Mouse (Mus musculus) heart, embryonic 14.5 days (tissue): ENCODE measurements around the gene Fmr1. TPM values are rescaled to one million over a fixed set of nuclear protein-coding genes. Genes with fewer than 3 reads are reported as not detected.

ENCODE experiments used
- ATAC-seq: fragments of 200-750 bp; cut with Nextera tagmentation; 2 replicates; pipeline ENCODE4 v1.8.0; 2017; ENCODE audit warnings: low read depth, moderate TSS enrichment; ENCODE audit not compliant: insufficient number of reproducible peaks, insufficient read depth, low FRiP score
- H3K27ac ChIP-seq, 2 experiments: fragments of 200-500 bp in 1 of 2; fragments of 300-500 bp in 1 of 2; sonication (generic) in 1 of 2; replicated peaks in 1 of 2; 2 replicates each; pipeline ENCODE4 v1.5.1; 2012 to 2014; ENCODE audit warnings: low read depth in 2 of 2, low read length in 2 of 2, control low read depth in 1 of 2, mild to moderate bottlenecking in 1 of 2, mixed read lengths in 1 of 2; ENCODE audit not compliant: control insufficient read depth in 1 of 2, insufficient read depth in 1 of 2
- H3K27me3 ChIP-seq: fragments of 300-500 bp; sonication (generic); 2 replicates; pipeline ENCODE4 v1.6.1; 2014; ENCODE audit warnings: mild to moderate bottlenecking, low read length, control low read depth; ENCODE audit not compliant: control insufficient read depth, insufficient read depth
- H3K36me3 ChIP-seq: fragments of 300-500 bp; sonication (generic); 2 replicates; pipeline ENCODE4 v1.6.1; 2014; ENCODE audit warnings: mild to moderate bottlenecking, control low read depth, low read length, mixed read lengths; ENCODE audit not compliant: control insufficient read depth, insufficient read depth
- H3K4me1 ChIP-seq, 2 experiments: fragments of 200-500 bp in 1 of 2; fragments of 300-500 bp in 1 of 2; sonication (generic) in 1 of 2; 2 replicates each; pipeline ENCODE4 v1.6.1; 2012 to 2014; ENCODE audit warnings: low read length in 2 of 2, control low read depth in 1 of 2, mixed read lengths in 1 of 2; ENCODE audit not compliant: control insufficient read depth in 2 of 2, insufficient read depth in 2 of 2
- H3K4me2 ChIP-seq: fragments of 300-500 bp; sonication (generic); 2 replicates; pipeline ENCODE4 v1.6.1; 2014; ENCODE audit warnings: mild to moderate bottlenecking, low read length
- H3K4me3 ChIP-seq, 2 experiments: fragments of 200-500 bp in 1 of 2; fragments of 300-500 bp in 1 of 2; sonication (generic) in 1 of 2; 2 replicates each; pipeline ENCODE4 v1.5.1; 2012 to 2014; ENCODE audit warnings: low read length in 2 of 2, mild to moderate bottlenecking in 2 of 2, control low read depth in 1 of 2, low read depth in 1 of 2, moderate library complexity in 1 of 2; ENCODE audit not compliant: control insufficient read depth in 1 of 2, insufficient read depth in 1 of 2
- H3K9ac ChIP-seq: fragments of 300-500 bp; sonication (generic); 2 replicates; pipeline ENCODE4 v1.6.1; 2014; ENCODE audit warnings: mild to moderate bottlenecking, low read length
- H3K9me3 ChIP-seq: fragments of 300-500 bp; sonication (generic); 2 replicates; pipeline ENCODE4 v1.6.1; 2016; ENCODE audit warnings: low read length, control low read depth; ENCODE audit not compliant: control insufficient read depth
- WGBS: fragments of 180-500 bp; shearing (Covaris S2); extraction: QIAGEN DNeasy Blood & Tissue Kit; methylation state at CpG from one replicate; pipeline ENCODE4 v1.1.7; 2014; 5-methylcytosine and 5-hydroxymethylcytosine counted together
- polyA plus RNA-seq: library from polyadenylated mRNA; unstranded; fragments of >200 nt; fragmentation: Nextera tagmentation; extraction: Ambion mirVana; gene quantifications from 2 replicates; pipeline ENCODE4 v1.2.1, GENCODE M21; 2014

Fmr1 gene
- polyA plus RNA-seq, 1 experiment from 2014 or later = 43.4 TPM

- no peaks in the 10 kb centered on the region for H3K4me1 ChIP-seq
- H3K9ac ChIP-seq = no peak overlapping the region
- H3K27me3 ChIP-seq = no peaks in the 10 kb centered on the region
- WGBS = 55% methylated on average over 1 of the region's 1 CpGs
- H3K36me3 ChIP-seq = no peaks in the 10 kb centered on the region
- H3K4me2 ChIP-seq = no peak overlapping the region
- H3K4me3 ChIP-seq = no peak overlapping the region
- no peaks in the 10 kb centered on the region for H3K9me3 ChIP-seq
- ATAC-seq = no peak
- no peak overlapping the region for H3K27ac ChIP-seq
These were observed 58.6 kb downstream of the Fmr1 start for GRCm38 (mm10) chrX:68736902-68737301.

- ATAC-seq = no peak
These were observed 61.7 kb downstream of the Fmr1 start for GRCm38 (mm10) chrX:68740088-68740487.

GRCm38 (mm10) chrX:68761606-68762005, 83.3 kb downstream of the Fmr1 start, which contains the start of gene Fmr1nb:
Fmr1nb (plus strand) TSS chrX:68761839.
- H3K27me3 ChIP-seq = no peaks in the 10 kb centered on the region
- H3K4me1 ChIP-seq = no peaks in the 10 kb centered on the region
- 77% methylated on average over 15 of the region's 15 CpGs for WGBS
- ATAC-seq = no peak
- no peak within 1 kb of the TSS for H3K27ac ChIP-seq
- H3K9me3 ChIP-seq = no peaks in the 10 kb centered on the region
- H3K4me2 ChIP-seq = no peak within 1 kb of the TSS
- no peak within 1 kb of the TSS for H3K4me3 ChIP-seq
- no peaks in the 10 kb centered on the region for H3K36me3 ChIP-seq
- H3K9ac ChIP-seq = no peak within 1 kb of the TSS

More at GRCm38 (mm10) chrX:68740088-68740487, 61.7 kb downstream of the Fmr1 start:
- Histone ChIP-seq H3K27me3 (no peaks in the 10 kb centered on the region), H3K4me2 (no peak overlapping the region), H3K9ac (no peak overlapping the region), H3K4me3 (no peak overlapping the region), H3K36me3 (no peaks in the 10 kb centered on the region), H3K9me3 (no peaks in the 10 kb centered on the region), H3K27ac (no peak overlapping the region), H3K4me1 (no peaks in the 10 kb centered on the region)
- WGBS = 54% methylated on average over 2 of the region's 2 CpGs

Other genes starting within 250 kb of the Fmr1 start
- gene Fmr1nb, start 83.3 kb downstream of the Fmr1 start, polyA plus RNA-seq = 0.85 and 2.5 TPM in 2 replicates
- 3.8 and 4.6 TPM in 2 replicates for gene Gm14698, start 142.6 kb downstream of the Fmr1 start, polyA plus RNA-seq
- gene Gm6812, start 214.5 kb downstream of the Fmr1 start, polyA plus RNA-seq = not detected in 2 replicates